Mouse (Mus musculus): Measurements from ENCODE around the gene Jph4. TPM values are rescaled to one million over a fixed set of nuclear protein-coding genes. Genes with fewer than 3 reads are reported as not detected.
A peak's percentile ranks its signal among the peaks of the same experiment; 100 is the strongest.

Jph4 gene
- polyA plus RNA-seq, 1 experiment from 2014 or later = 2.6 TPM

- Histone ChIP-seq H3K27ac (ENCODE audit: low read length) (no peak overlapping the region), H3K9ac (replicated peaks; ENCODE audit: low read depth, low read length) (no peak overlapping the region), H3K4me3 (ENCODE audit: low read depth, low read length) (0 out of 2 replicates have a peak overlapping the region, but pooled peaks have one; percentile 5), H3K9me3 (ENCODE audit: control insufficient read depth, low read depth, low read length) (no peaks in the 10 kb centered on the region), H3K4me2 (replicated peaks; ENCODE audit: low read depth, low read length) (peak overlapping the region; percentile 20; the same call in 1 of the 2 replicates), H3K27me3 (ENCODE audit: control insufficient read depth, insufficient read depth, low read length) (no peaks in the 10 kb centered on the region), H3K36me3 (ENCODE audit: control insufficient read depth, insufficient read depth, low read length) (peaks cover 3% of the 10 kb centered on the region), H3K4me1 (ENCODE audit: control insufficient read depth, insufficient read depth, low read length) (peaks cover 15% of the 10 kb centered on the region)
- peak; percentile 85; the same call in 1 of the 2 replicates for ATAC-seq (ENCODE audit: insufficient number of reproducible peaks, insufficient read depth, low FRiP score, low read depth)
- 19% methylated on average over 17 of the region's 17 CpGs for WGBS
These were observed 54.1 kb downstream of the Jph4 start for GRCm38 (mm10) chr14:55062626-55063025.

DNA sequence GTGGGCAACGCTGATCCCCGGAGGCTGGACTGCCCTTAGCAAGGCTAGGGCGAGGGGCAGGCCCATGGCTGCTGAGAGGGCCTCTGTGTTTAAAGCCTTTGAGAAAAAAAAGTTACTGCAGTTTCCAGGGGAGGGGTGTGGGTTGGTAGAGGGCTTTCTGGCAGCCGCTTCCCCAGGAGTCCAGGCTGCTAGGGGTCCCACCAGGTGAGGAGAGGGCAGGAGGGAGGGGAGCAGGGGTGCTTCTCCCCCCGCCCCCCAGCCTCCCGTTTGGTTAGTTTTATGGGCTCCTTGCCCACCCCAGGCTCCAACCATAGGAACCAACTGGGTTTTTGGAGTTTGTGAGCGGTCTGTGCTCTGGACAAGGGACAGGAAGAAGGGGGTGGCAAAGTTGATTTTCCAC lies 54.9 kb downstream of the Jph4 start:
- Histone ChIP-seq H3K9me3 (ENCODE audit: control insufficient read depth, low read depth, low read length) (no peaks in the 10 kb centered on the region), H3K36me3 (ENCODE audit: control insufficient read depth, insufficient read depth, low read length) (peaks cover 3% of the 10 kb centered on the region), H3K9ac (replicated peaks; ENCODE audit: low read depth, low read length) (no peak overlapping the region), H3K4me2 (replicated peaks; ENCODE audit: low read depth, low read length) (no peak overlapping the region), H3K4me1 (ENCODE audit: control insufficient read depth, insufficient read depth, low read length) (peaks cover 15% of the 10 kb centered on the region), H3K4me3 (ENCODE audit: low read depth, low read length) (no peak overlapping the region), H3K27ac (ENCODE audit: low read length) (no peak overlapping the region), H3K27me3 (ENCODE audit: control insufficient read depth, insufficient read depth, low read length) (no peaks in the 10 kb centered on the region)
- no peak for ATAC-seq (ENCODE audit: insufficient number of reproducible peaks, insufficient read depth, low FRiP score, low read depth)
- 44% methylated on average over 7 of the region's 7 CpGs for WGBS

GRCm38 (mm10) chr14:55059931-55060330 lies 56.8 kb downstream of the Jph4 start:
- 66% methylated on average over 5 of the region's 5 CpGs for WGBS

GRCm38 (mm10) chr14:55059009-55059408 lies 57.7 kb downstream of the Jph4 start:
- Histone ChIP-seq H3K36me3 (ENCODE audit: control insufficient read depth, insufficient read depth, low read length) (no peaks in the 10 kb centered on the region), H3K4me2 (replicated peaks; ENCODE audit: low read depth, low read length) (no peak overlapping the region), H3K27ac (ENCODE audit: low read length) (no peak overlapping the region), H3K4me3 (ENCODE audit: low read depth, low read length) (no peak overlapping the region), H3K4me1 (ENCODE audit: control insufficient read depth, insufficient read depth, low read length) (peaks cover 15% of the 10 kb centered on the region), H3K27me3 (ENCODE audit: control insufficient read depth, insufficient read depth, low read length) (no peaks in the 10 kb centered on the region), H3K9me3 (ENCODE audit: control insufficient read depth, low read depth, low read length) (no peaks in the 10 kb centered on the region), H3K9ac (replicated peaks; ENCODE audit: low read depth, low read length) (no peak overlapping the region)
- WGBS = 79% methylated on average over 1 of the region's 1 CpGs
- ATAC-seq (ENCODE audit: insufficient number of reproducible peaks, insufficient read depth, low FRiP score, low read depth) = no peak

More at GRCm38 (mm10) chr14:55059931-55060330, 56.8 kb downstream of the Jph4 start:
- peaks cover 15% of the 10 kb centered on the region for H3K4me1 ChIP-seq (ENCODE audit: control insufficient read depth, insufficient read depth, low read length)
- H3K4me2 ChIP-seq (replicated peaks; ENCODE audit: low read depth, low read length) = no peak overlapping the region
- H3K27me3 ChIP-seq (ENCODE audit: control insufficient read depth, insufficient read depth, low read length) = no peaks in the 10 kb centered on the region
- H3K4me3 ChIP-seq (ENCODE audit: low read depth, low read length) = no peak overlapping the region
- ATAC-seq (ENCODE audit: insufficient number of reproducible peaks, insufficient read depth, low FRiP score, low read depth) = no peak
- H3K36me3 ChIP-seq (ENCODE audit: control insufficient read depth, insufficient read depth, low read length) = peaks cover 3% of the 10 kb centered on the region
- H3K9me3 ChIP-seq (ENCODE audit: control insufficient read depth, low read depth, low read length) = no peaks in the 10 kb centered on the region
- no peak overlapping the region for H3K9ac ChIP-seq (replicated peaks; ENCODE audit: low read depth, low read length)
- no peak overlapping the region for H3K27ac ChIP-seq (ENCODE audit: low read length)

Other genes with a start within 250 kb of the Jph4 start
- gene Homez, start 246.0 kb downstream of the Jph4 start, polyA plus RNA-seq (2014; fragmentation: Nextera tagmentation; extraction: Ambion mirVana) = 7.9 and 9.2 TPM in 2 replicates
- 2.8 and 2.9 TPM in 2 replicates for gene Ppp1r3e, start 239.4 kb downstream of the Jph4 start, polyA plus RNA-seq (2014; fragmentation: Nextera tagmentation; extraction: Ambion mirVana)
- gene Bcl2l2, start 233.6 kb downstream of the Jph4 start, polyA plus RNA-seq (2014; fragmentation: Nextera tagmentation; extraction: Ambion mirVana) = 6.1 and 6.2 TPM in 2 replicates
- gene Gm20521, start 233.5 kb downstream of the Jph4 start, polyA plus RNA-seq (2014; fragmentation: Nextera tagmentation; extraction: Ambion mirVana) = not detected in 2 replicates
- 136 and 152 TPM in 2 replicates for gene Pabpn1, start 224.4 kb downstream of the Jph4 start, polyA plus RNA-seq (2014; fragmentation: Nextera tagmentation; extraction: Ambion mirVana)
- gene Slc22a17, start 203.8 kb downstream of the Jph4 start, polyA plus RNA-seq (2014; fragmentation: Nextera tagmentation; extraction: Ambion mirVana) = 44.9 and 51.3 TPM in 2 replicates
- gene Efs, start 190.8 kb downstream of the Jph4 start, polyA plus RNA-seq (2014; fragmentation: Nextera tagmentation; extraction: Ambion mirVana) = 40.1 and 41.0 TPM in 2 replicates
- gene Il25, start 184.2 kb downstream of the Jph4 start, polyA plus RNA-seq (2014; fragmentation: Nextera tagmentation; extraction: Ambion mirVana) = 0.32 TPM in 1 of 2 replicates, not detected in the other
- gene Cmtm5, start 180.7 kb downstream of the Jph4 start, polyA plus RNA-seq (2014; fragmentation: Nextera tagmentation; extraction: Ambion mirVana) = 7.1 and 8.5 TPM in 2 replicates
- 0.75 and 1.00 TPM in 2 replicates for gene Myh6, start 150.0 kb downstream of the Jph4 start, polyA plus RNA-seq (2014; fragmentation: Nextera tagmentation; extraction: Ambion mirVana)
- gene Gm17428, start 140.0 kb downstream of the Jph4 start, polyA plus RNA-seq (2014; fragmentation: Nextera tagmentation; extraction: Ambion mirVana) = not detected in 2 replicates
- gene Myh7, start 122.3 kb downstream of the Jph4 start, polyA plus RNA-seq (2014; fragmentation: Nextera tagmentation; extraction: Ambion mirVana) = 5.9 and 7.7 TPM in 2 replicates
- gene Ngdn, start 101.5 kb downstream of the Jph4 start, polyA plus RNA-seq (2014; fragmentation: Nextera tagmentation; extraction: Ambion mirVana) = 66.4 and 75.7 TPM in 2 replicates
- 6.0 and 6.6 TPM in 2 replicates for gene Zfhx2, start 24.6 kb downstream of the Jph4 start, polyA plus RNA-seq (2014; fragmentation: Nextera tagmentation; extraction: Ambion mirVana)
- 19.8 and 25.0 TPM in 2 replicates for gene Thtpa, start 22.2 kb downstream of the Jph4 start, polyA plus RNA-seq (2014; fragmentation: Nextera tagmentation; extraction: Ambion mirVana)
- gene Ap1g2, start 10.3 kb downstream of the Jph4 start, polyA plus RNA-seq (2014; fragmentation: Nextera tagmentation; extraction: Ambion mirVana) = 28.7 and 30.8 TPM in 2 replicates
- gene Dhrs2, start 105.1 kb upstream of the Jph4 start, polyA plus RNA-seq (2014; fragmentation: Nextera tagmentation; extraction: Ambion mirVana) = 0.19 and 0.41 TPM in 2 replicates